Mouse (Mus musculus) c-Kit-positive CD71-positive TER-119-negative erythroid progenitor cells, embryonic 14.5 days (primary cell): Measurements from ENCODE around the gene Gm12248.
A peak's percentile ranks its signal among the peaks of the same experiment; 100 is the strongest.

Source experiments
- DNase-seq: peaks from one replicate; pipeline ENCODE4 v3.0.0-alpha.2; 2013; ENCODE audit warnings: low read depth

Gene Gm12248

DNA sequence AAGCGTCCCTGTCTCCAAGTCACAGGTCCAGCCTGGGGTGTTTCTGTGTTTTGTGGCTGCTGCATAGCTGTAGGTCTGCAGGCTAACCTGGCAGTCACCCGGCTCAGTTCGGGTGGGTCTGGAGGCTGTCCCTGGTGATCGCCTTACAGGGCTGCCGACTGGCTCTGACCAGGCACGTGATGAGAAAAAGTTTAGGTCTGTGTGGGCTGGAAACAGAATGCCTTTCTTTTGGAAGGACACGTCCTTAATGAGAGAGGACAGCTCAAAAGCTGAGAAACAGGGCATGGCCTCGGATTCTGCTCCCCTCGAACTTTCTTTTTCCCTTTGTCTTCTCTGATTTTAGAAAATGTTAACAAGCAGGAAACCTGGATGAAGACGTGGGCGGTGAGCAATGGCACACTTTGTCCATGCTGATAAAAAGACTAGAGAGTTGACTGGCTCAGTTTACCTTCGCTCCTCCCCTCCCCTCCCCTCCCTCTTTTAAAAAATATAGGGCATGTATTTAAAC, at the start of gene Gm12248:
TSS of gene Gm12248 (minus strand) at position 114 of the 508 bp plus-strand sequence.
- no peak for DNase-seq

- no peak for DNase-seq
Measured at GRCm38 (mm10) chr11:58139466-58139865, 46.5 kb upstream of the Gm12248 start.

DNA sequence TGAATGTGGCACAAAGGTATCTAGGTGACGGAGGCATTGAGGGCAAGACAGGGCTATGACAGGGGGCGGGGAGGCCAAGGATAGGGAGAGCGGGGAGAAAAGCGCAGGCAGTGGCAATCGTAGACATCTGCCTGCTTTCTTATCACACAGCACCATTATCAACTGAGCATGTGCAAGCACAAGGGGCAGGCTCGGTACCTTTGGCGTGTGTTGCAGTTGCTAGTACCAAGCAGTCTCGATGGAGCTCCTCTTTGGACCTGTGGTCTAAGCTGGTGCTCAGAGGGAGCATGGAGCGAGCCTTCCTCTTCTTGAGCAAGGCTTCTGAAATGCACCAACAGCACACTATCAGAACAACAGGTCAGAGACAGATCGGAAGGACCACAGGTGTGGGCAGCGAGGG, 45.9 kb upstream of the Gm12248 start:
- no peak for DNase-seq

DNA sequence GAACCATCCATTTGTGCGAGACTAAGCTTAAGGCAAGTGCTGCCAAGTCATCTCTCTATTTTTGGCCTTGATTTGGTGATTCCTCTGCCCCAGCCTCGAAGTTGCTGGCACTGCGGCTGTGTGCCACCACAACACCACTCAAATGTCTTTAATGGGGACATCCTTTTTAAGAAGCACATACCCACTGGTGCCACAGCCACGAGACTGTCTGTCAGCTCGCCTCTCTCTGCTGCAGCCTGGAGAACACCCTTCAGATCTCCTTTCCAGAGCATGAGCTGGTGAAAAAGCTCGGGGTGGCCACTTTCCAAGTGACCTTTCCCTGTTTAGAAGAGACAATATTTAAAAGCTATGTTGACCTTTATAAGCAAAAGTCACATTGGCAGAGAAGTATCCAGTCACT, 43.7 kb upstream of the Gm12248 start:
- no peak for DNase-seq

GRCm38 (mm10) chr11:58135296-58135695, 42.4 kb upstream of the Gm12248 start:
- DNase-seq = no peak

- no peak for DNase-seq
Measured at GRCm38 (mm10) chr11:58134869-58135268, 41.9 kb upstream of the Gm12248 start.

GRCm38 (mm10) chr11:58132026-58132425, 39.1 kb upstream of the Gm12248 start:
- no peak for DNase-seq

DNA sequence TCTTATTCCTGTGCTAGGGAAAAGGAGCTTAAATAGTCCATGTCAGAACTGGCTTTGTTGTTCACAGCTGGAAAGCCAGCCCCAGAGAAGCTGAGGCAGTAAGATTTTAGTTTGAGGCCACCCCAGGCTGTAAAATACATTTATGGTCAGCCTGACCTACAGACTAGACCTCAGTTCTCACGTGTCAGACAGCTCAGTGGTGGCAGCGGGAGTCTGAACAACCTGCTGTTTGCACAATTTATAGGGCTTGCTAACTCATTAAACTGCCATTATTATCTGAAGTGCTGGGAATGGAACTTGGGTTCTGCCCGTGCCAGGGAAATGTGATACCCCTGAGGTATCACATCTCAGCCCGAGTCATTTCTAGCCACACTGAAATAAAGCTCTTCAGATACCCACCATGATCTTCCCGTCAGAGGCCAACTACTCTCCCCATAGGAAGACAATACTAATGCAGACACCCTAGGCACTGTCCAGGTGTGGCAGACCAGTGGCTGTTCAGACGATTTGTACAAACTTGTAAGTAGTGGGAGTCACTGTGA, 36.4 kb upstream of the Gm12248 start:
- DNase-seq = no peak

GRCm38 (mm10) chr11:58127544-58127943, 34.6 kb upstream of the Gm12248 start:
- peak; percentile 70 for DNase-seq

GRCm38 (mm10) chr11:58126397-58127160, 33.6 kb upstream of the Gm12248 start:
- no peak for DNase-seq

GRCm38 (mm10) chr11:58125021-58125420, 32.1 kb upstream of the Gm12248 start:
- no peak for DNase-seq

- DNase-seq = no peak
Measured at GRCm38 (mm10) chr11:58123711-58124110, 30.8 kb upstream of the Gm12248 start.

DNA sequence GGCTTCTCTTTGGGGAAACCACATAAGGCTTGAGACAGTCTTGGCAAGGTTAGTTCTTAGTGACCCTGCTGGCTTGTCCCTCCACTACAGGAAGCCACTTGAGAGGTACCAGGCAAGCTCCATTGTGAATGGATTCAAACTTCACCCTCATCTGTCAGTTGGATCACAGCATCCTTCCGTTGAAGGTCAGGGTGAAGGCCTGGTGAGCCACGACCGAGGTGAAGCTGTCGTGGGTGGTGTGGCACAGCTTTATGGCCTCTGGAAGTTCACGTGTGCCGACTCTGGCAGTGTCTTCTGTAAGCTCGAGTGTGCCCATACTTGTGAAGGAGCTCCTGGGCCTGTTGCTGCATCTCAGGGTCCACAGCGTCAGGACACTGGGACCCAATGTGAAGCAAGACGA, 28.4 kb upstream of the Gm12248 start:
- DNase-seq = no peak

GRCm38 (mm10) chr11:58120655-58121054, 27.7 kb upstream of the Gm12248 start:
- DNase-seq = no peak

GRCm38 (mm10) chr11:58117044-58117652, 24.2 kb upstream of the Gm12248 start:
- no peak for DNase-seq

DNA sequence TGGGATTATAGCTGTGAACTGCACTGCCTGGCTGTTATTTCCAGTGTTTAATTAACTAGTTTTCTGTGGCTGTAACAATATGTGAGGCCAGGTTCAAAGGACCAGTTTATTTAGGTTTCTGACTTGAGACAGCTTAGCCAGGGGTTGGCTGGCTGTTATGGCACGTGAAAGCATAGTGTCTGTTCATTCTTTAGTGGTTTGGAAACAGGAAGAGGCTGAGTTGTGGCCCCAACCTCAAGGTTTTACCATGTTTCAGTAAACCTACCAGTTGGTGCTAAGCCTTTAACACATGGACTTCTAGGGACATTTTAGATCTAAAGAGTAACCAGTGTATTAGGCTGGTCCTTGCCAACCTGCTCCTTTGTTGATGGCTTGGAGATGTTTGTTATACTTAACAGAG, 23.6 kb upstream of the Gm12248 start:
- DNase-seq = no peak

GRCm38 (mm10) chr11:58107664-58108337, 14.9 kb upstream of the Gm12248 start:
- DNase-seq = no peak

DNA sequence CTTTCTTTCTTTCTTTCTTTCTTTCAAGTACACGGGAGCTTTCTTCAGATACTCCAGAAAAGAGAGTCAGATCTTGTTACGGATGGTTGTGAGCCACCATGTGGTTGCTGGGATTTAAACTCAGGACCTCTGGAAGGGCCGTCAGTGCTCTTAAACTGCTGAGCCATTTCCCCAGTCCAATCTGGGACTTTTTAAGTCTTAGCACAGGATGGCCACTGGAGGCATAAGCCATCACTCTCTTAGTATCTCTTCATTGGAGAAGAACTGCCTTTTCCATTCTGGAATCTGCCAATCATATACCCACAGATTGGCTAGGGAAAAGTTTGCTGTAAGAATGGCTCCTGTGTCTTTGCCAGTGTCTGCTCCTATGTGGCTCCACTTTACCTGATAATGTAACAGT, 14.1 kb upstream of the Gm12248 start:
- DNase-seq = no peak

DNA sequence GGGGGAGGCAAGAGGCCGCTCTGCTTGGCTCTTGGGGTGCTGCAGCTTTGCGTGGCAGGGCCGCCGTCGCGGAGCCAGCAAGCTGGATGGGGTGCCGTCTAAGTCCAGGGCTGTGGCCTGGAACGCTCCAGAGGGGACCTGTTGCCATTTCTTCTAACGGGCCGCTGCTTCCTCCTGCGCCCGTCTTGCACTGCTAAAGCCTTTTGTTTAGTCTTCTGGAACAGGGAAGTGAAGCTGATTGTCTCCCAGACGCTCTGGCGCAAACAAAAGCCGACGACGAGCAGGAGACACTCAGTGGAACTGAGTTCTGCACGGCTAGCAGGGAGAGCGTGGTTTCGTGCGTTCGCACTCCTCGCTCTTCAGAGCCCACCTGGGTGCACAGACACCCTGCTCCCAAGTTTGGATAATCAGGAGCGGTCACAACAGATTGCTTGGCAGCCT, 11.4 kb upstream of the Gm12248 start:
- no peak for DNase-seq

- DNase-seq = peak; percentile 98
Measured at GRCm38 (mm10) chr11:58103697-58104306, 10.9 kb upstream of the Gm12248 start, which contains the start of gene Cnot8. Cnot8 (plus strand) TSS chr11:58104153.

- no peak for DNase-seq
Measured at GRCm38 (mm10) chr11:58103344-58103653, 10.4 kb upstream of the Gm12248 start.
